Mouse (Mus musculus) thymus, postnatal 14 days (tissue): ENCODE results near the gene Col9a3.

Experiments used
- DNase-seq: peaks from one replicate; pipeline ENCODE4 v3.0.0; 2021

Gene Col9a3

DNA sequence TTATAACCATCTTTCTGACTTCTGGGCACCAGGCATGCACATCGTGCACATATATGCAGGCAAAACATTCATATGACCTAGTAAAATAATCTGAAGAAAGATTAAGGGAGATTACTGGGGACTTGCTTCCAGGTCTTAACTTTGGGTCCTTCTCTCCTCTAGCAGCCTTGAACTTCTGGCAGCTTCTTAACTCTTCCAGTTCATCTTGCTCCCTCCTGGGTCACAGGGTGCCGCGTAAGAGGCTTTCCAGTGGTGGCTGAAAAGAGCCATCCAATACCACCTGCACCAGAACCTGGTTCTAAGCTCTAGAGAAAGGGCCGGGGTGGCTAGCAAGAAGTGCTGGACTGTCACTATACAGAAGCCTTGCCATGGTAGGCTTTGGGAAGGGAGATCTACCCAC, at the start of gene Col9a3:
TSS of gene Col9a3 (plus strand) at position 301 of the 400 bp plus-strand sequence.
- DNase-seq: no peak

DNA sequence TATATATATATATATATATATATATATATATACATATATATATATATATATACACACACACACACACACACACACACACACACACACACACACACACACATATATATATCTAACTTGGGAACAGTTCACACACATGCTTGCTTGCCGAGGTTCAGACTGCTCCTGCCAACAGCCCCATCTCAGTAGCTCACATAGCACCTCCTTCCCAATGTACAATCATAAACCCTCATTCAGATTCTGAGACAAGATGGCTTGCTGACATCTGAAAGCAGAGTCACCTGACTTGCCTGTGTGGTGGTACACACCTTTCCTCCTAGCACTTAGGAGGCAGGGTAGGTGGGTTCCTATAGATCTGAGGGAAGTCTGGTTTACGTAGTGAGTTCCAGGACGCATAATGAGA, 45.2 kb upstream of the Col9a3 start:
- no peak for DNase-seq

DNA sequence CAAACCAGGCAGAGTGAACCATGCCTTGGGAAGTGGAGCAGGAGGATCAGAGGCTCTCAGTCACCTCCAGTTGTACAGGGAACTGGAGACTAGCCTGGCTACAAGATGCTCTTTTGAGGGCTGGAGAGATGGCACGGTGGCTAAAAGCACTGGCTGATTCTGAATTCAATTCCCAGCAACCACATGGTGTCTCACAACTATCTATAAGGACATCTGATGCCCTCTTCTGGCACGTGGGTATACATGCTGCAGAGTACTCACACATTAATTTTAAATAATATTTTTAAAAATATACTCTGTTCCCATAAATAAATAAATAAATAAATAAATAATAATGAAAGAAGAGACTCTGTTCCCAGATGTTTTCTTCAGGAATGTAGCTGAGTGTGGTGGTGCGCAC, 42.4 kb upstream of the Col9a3 start:
- no peak for DNase-seq

DNA sequence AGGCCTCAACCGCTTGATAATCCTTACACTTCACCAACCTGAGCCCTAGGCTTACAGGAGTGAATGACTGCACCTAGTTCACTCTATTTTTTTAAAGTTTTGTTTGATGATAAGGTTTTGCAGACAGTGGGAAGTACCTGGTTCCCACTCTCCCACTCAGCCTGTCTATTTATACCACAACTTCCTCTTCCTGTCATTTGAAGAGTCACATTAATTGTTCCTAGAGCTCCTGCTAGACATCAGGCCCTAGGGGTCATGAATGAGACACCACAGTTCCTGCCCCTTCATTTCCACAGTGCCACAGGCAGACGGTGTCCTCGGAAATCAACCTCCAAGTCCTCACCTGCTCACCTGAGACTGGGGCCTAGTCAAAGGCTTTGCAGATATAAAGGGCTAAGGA, 41.1 kb upstream of the Col9a3 start:
- DNase-seq: no peak

DNA sequence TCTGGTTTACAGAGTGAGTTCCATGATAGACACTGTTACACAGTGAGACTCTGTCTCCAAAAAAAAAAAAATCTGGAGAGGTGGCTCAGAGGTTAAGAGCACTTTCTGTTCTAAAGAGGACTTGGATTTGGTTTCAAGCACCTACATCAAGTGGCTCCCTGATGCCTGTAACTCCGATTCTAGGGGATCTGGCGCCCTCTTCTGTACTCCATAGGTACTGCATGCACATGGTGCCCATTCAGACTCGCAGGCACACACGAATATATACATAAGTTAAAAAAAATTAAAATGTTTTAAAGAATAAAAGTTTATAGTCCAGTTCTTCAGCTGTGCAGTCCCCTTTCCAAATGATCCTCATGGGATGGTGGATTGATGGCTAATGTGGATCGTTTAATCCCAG, 37.3 kb upstream of the Col9a3 start:
- peak; percentile 31 for DNase-seq

DNA sequence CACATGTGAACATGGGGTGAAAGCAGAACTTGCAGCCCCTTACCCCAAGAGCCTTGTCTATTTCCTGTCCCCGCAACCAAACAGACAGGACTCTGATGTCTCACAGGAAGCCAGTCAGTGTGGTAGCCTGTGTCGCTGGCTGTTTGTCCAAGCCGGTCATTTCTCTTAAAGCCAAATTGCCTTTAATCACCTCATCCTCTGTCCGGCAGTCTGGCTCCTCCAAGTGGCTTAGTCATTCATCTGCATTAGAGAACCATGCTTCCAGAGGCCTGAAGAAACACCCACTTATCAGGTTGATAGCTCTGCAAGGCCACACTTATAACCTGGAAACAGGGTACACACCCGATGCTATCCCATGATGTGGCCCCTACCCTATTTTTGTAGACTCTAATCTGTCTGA, 35.4 kb upstream of the Col9a3 start:
- DNase-seq: no peak

GRCm38 (mm10) chr2:180563296-180563695, 34.3 kb upstream of the Col9a3 start:
- no peak for DNase-seq

GRCm38 (mm10) chr2:180563841-180564240, 33.7 kb upstream of the Col9a3 start:
- no peak for DNase-seq

- DNase-seq: peak; percentile 54
Measured at GRCm38 (mm10) chr2:180566240-180566913, 31.2 kb upstream of the Col9a3 start.

DNA sequence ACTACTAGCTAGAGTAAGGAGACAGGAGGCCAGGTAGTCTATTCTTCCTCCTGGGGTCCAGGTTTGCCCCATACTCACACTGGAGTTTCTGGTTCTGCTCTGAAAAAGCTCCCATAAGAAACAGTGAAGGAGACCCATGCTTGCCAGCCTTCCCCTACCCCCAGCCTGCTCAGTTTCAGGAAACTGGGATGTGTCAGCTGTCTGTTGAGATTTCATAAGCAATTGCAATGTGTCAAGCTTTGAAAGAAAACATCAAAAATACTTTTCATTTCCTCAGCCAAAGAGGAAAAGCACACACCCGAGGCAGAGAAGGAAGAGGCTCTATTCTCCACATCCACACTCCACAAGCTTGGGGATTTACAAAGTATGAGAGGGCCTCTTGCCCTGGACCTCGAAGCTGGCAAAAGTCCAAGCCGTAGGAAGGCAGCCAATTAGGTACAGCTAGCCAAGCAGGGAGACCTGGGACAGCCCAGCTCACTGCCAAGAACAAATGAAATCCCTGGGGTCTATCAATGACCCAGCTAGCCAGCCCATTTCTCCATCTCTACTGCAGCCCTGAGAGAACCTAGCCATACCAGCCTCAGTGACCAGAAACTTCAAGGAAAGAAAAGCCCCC, 28.5 kb upstream of the Col9a3 start:
- DNase-seq: no peak

- no peak for DNase-seq
Measured at GRCm38 (mm10) chr2:180576482-180576881, 21.1 kb upstream of the Col9a3 start.

GRCm38 (mm10) chr2:180578686-180579085, 18.9 kb upstream of the Col9a3 start:
- peak; percentile 64 for DNase-seq

- no peak for DNase-seq
Measured at GRCm38 (mm10) chr2:180581002-180581401, 16.6 kb upstream of the Col9a3 start, which contains the start of gene Mrgbp. Gene Mrgbp (plus strand): TSS chr2:180581304.

DNA sequence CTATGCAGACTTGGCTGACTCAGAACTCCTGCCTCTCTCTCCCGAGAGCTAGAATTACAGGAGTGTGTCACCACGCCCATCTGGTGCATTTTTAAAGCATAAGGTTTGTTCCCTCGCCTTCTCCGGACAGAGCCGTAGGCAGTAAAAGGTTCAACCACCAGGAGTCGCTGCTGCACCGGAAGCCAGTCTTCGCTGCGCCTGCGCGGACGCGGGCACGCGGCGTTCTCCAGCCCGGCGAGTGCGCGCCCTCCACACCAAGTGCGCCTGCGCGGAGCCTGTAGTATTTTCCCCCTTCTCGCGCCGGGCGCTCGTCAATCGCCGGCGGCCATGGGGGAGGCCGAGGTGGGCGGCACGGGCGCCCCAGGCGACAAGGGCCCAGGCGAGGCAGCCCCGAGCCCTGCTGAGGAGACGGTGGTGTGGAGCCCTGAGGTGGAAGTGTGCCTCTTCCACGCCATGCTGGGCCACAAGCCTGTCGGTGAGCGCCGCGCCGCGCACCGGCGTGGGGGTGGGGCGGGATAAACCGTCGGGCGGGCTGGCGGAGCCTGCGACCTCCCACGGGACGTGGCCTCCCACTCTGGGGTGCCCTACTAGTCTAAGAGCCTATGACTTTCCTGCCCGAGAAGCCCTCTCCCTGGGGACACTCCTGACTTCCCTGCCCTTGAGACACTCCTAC, 15.0 kb upstream of the Col9a3 start:
- peak; percentile 98 for DNase-seq

DNA sequence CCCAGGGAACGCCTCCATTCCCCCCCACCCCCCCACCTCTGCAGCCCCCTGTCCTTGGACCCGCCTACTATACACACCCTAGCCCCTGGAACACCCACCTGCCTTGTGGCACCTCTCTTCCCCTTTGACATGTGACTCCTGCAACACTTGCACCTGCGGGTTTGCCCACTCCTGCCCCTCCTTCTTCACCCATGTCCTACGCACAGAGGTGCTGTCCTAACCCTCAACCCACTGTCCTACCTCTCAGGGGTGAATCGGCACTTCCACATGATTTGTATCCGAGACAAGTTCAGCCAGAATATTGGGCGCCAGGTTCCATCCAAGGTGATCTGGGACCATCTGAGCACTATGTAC, 14.5 kb upstream of the Col9a3 start:
- peak; percentile 51 for DNase-seq

DNA sequence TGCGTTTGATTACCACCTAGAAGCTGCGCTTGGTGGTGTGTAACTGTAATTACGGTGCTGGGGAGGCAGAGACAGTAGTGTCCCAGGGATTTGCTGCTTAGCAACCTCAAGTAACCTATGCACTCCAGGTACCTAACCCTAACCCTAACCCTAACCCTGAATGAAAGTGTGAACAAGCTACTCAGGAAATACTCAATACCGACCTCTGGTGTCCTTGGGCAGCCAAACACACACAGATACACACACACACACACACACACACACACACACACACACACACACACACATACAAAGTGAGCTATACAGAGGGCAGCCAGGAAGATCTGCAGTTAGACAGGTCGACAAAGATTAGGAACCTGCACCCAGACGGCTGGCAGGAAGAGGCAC, 8.9 kb upstream of the Col9a3 start:
- DNase-seq: no peak

GRCm38 (mm10) chr2:180589123-180589831, 8.3 kb upstream of the Col9a3 start, which contains the start of gene Ogfr:
Gene Ogfr (plus strand): TSS chr2:180589245.
- DNase-seq: peak; percentile 91

- no peak for DNase-seq
Measured at GRCm38 (mm10) chr2:180598157-180598705, 641 bp downstream of the Col9a3 start.

DNA sequence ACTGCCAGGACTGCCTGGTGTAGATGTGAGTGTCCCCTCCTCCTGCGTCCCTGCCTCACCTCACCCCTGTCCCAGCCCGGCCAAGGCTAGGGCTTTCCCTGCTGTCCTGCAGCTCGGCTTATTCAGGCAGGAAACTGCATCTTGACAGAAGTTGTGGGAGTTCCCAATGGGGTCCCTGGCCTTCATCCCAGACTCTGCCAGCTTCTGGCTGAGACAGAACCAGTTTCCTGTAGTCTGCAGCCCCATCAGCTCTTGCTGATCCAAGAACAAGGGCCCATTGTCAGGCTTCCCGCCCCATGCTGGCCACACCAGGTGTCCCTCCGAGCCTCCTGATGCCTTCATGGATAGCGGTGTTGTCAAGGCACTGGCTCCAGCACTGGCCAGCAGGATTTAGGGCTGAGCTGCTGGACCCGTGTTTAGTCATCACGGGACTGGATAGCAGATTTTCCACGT, 3.0 kb downstream of the Col9a3 start:
- no peak for DNase-seq

DNA sequence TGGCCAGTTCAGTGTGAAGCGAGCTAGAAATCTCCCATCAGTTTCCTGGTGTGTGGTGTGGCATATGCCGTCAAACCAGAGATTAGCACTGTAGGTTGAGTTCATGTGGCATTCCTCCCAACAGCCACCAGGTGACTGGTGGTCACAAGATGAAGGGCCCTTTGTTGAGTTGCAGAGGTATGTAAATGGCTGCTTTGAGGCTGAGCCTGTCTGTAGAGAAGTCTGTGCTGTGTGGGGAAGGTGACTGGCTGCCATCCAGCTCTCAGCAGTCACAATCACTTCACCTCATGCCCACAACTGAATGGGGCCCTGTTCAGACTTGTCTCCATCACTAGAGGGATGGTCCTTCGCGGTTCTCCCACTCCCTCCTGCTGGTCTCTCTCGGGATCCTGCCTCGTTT, 7.2 kb downstream of the Col9a3 start:
- DNase-seq: no peak

- DNase-seq: no peak
Measured at GRCm38 (mm10) chr2:180610283-180610682, 12.7 kb downstream of the Col9a3 start.

- DNase-seq: no peak
Measured at GRCm38 (mm10) chr2:180611882-180612281, 14.3 kb downstream of the Col9a3 start.
